Mouse (Mus musculus): Measurements from ENCODE around the gene 4930451I11Rik. TPM values are rescaled to one million over a fixed set of nuclear protein-coding genes. Genes with fewer than 3 reads are reported as not detected.
A peak's percentile ranks its signal among the peaks of the same experiment; 100 is the strongest.

Gene 4930451I11Rik
- polyA plus RNA-seq (2012; rRNA removed) (not detected in 2 replicates), polyA plus RNA-seq (2014; fragmentation: Nextera tagmentation; extraction: Ambion mirVana) (not detected in 2 replicates)

DNA sequence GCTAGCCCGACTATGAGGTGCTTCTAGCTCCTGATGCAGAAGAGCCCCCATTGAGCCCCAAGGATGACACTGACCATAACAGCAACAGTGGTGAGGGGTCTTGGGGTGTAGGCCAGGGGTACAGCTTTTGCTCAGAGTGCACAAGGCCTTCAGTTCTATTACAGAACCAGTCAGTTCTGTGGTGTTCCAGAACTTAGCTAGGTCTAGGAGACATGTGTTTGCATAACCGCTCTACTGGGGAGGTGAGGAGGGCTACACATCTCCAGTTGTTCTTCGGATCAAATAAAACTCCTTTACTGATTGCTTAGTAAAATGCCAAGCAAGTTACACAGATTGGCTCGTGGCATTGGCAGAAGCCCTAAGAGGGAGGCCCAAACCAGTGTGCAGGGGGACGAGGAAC, at the start of gene 4930451I11Rik:
Gene 4930451I11Rik, minus strand, starts transcription at position 101 of the 400 bp plus-strand sequence.
- no peak for ATAC-seq (ENCODE audit: low FRiP score, low read depth)
- no peak within 1 kb of the TSS for H3K9ac ChIP-seq (ENCODE audit: low read depth, low read length, severe bottlenecking)
- H3K4me3 ChIP-seq (replicated peaks; ENCODE audit: low read length) = no peak within 1 kb of the TSS
- H3K27ac ChIP-seq (replicated peaks; ENCODE audit: low read depth, low read length) = no peak within 1 kb of the TSS
- no peak for TF ChIP-seq POLR2A (IDR thresholded peaks at IDR 0.05; ENCODE audit: borderline replicate concordance, extremely low read depth, insufficient read depth, insufficient read length)
- no peaks in the 10 kb centered on the region for H3K9me3 ChIP-seq (ENCODE audit: control insufficient read depth, low read length)
- H3K4me1 ChIP-seq (ENCODE audit: control insufficient read depth, insufficient read depth, low read length) = no peaks in the 10 kb centered on the region
- H3K27me3 ChIP-seq (ENCODE audit: control insufficient read depth, insufficient read depth, low read length) = no peaks in the 10 kb centered on the region
- DNase-seq (ENCODE audit: low spot score) = no peak
- H3K4me2 ChIP-seq (replicated peaks; ENCODE audit: low read depth, low read length, severe bottlenecking) = peak within 1 kb of the TSS; percentile 44
- WGBS = 51% methylated on average over 5 of the region's 5 CpGs
- no peaks in the 10 kb centered on the region for H3K36me3 ChIP-seq (ENCODE audit: control insufficient read depth, insufficient read depth, low read length)

DNA sequence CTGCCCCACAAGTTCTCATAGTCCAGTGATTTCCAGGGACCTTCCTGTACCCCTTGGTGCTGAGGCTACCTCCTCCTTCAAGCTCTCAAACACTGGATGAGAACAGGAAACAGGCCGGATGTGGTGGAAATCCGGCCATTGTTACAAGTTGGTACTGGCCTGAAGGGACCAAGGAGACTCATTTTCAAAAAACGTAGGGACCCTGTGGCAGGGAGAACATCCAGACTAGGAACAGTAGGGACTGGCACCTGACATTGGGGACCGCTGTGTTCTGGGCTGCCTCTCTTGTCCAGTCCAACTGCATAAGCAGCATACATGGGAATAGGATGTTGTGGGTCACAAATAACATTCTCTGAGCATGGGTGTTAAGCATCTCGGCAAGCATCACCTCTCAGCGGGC, 49.6 kb upstream of the 4930451I11Rik start:
- Histone ChIP-seq H3K4me1 (ENCODE audit: control insufficient read depth, insufficient read depth, low read length) (peaks cover 24% of the 10 kb centered on the region), H3K27ac (replicated peaks; ENCODE audit: low read depth, low read length) (0 out of 2 replicates have a peak overlapping the region, but pooled peaks have one; percentile 26), H3K4me2 (replicated peaks; ENCODE audit: low read depth, low read length, severe bottlenecking) (peak overlapping the region; percentile 98; the same call in 1 of the 2 replicates), H3K27me3 (ENCODE audit: control insufficient read depth, insufficient read depth, low read length) (no peaks in the 10 kb centered on the region), H3K9ac (ENCODE audit: low read depth, low read length, severe bottlenecking) (0 out of 2 replicates have a peak overlapping the region, but pooled peaks have one; percentile 56), H3K36me3 (ENCODE audit: control insufficient read depth, insufficient read depth, low read length) (peaks cover 46% of the 10 kb centered on the region), H3K9me3 (ENCODE audit: control insufficient read depth, low read length) (no peaks in the 10 kb centered on the region), H3K4me3 (replicated peaks; ENCODE audit: low read length) (no peak overlapping the region)
- 75% methylated on average over 6 of the region's 6 CpGs for WGBS
- DNase-seq (ENCODE audit: low spot score) (no peak), ATAC-seq (ENCODE audit: low FRiP score, low read depth) (no peak)
- no peak for TF ChIP-seq POLR2A (IDR thresholded peaks at IDR 0.05; ENCODE audit: borderline replicate concordance, extremely low read depth, insufficient read depth, insufficient read length)

GRCm38 (mm10) chr7:126877239-126877638, 45.8 kb upstream of the 4930451I11Rik start:
- TF ChIP-seq POLR2A (IDR thresholded peaks at IDR 0.05; ENCODE audit: borderline replicate concordance, extremely low read depth, insufficient read depth, insufficient read length) = no peak
- no peak overlapping the region for H3K9ac ChIP-seq (ENCODE audit: low read depth, low read length, severe bottlenecking)
- no peaks in the 10 kb centered on the region for H3K27me3 ChIP-seq (ENCODE audit: control insufficient read depth, insufficient read depth, low read length)
- H3K4me3 ChIP-seq (replicated peaks; ENCODE audit: low read length) = no peak overlapping the region
- ATAC-seq (ENCODE audit: low FRiP score, low read depth) = no peak
- H3K27ac ChIP-seq (replicated peaks; ENCODE audit: low read depth, low read length) = no peak overlapping the region
- WGBS = 100% methylated on average over 1 of the region's 1 CpGs
- no peak overlapping the region for H3K4me2 ChIP-seq (replicated peaks; ENCODE audit: low read depth, low read length, severe bottlenecking)
- DNase-seq (ENCODE audit: low spot score) = no peak
- H3K4me1 ChIP-seq (ENCODE audit: control insufficient read depth, insufficient read depth, low read length) = peaks cover 10% of the 10 kb centered on the region
- no peaks in the 10 kb centered on the region for H3K9me3 ChIP-seq (ENCODE audit: control insufficient read depth, low read length)
- H3K36me3 ChIP-seq (ENCODE audit: control insufficient read depth, insufficient read depth, low read length) = peaks cover 83% of the 10 kb centered on the region

- H3K9me3 ChIP-seq (ENCODE audit: control insufficient read depth, low read length) = no peaks in the 10 kb centered on the region
- no peak overlapping the region for H3K9ac ChIP-seq (ENCODE audit: low read depth, low read length, severe bottlenecking)
- H3K27ac ChIP-seq (replicated peaks; ENCODE audit: low read depth, low read length) = no peak overlapping the region
- no peak for DNase-seq (ENCODE audit: low spot score)
- no peak for TF ChIP-seq POLR2A (IDR thresholded peaks at IDR 0.05; ENCODE audit: borderline replicate concordance, extremely low read depth, insufficient read depth, insufficient read length)
- no peak for ATAC-seq (ENCODE audit: low FRiP score, low read depth)
- H3K4me3 ChIP-seq (replicated peaks; ENCODE audit: low read length) = no peak overlapping the region
- no peak overlapping the region for H3K4me2 ChIP-seq (replicated peaks; ENCODE audit: low read depth, low read length, severe bottlenecking)
- no peaks in the 10 kb centered on the region for H3K4me1 ChIP-seq (ENCODE audit: control insufficient read depth, insufficient read depth, low read length)
- peaks cover 99% of the 10 kb centered on the region for H3K36me3 ChIP-seq (ENCODE audit: control insufficient read depth, insufficient read depth, low read length)
- H3K27me3 ChIP-seq (ENCODE audit: control insufficient read depth, insufficient read depth, low read length) = no peaks in the 10 kb centered on the region
- 100% methylated on average over 2 of the region's 2 CpGs for WGBS
These were observed 39.1 kb upstream of the 4930451I11Rik start for GRCm38 (mm10) chr7:126870520-126870891.

DNA sequence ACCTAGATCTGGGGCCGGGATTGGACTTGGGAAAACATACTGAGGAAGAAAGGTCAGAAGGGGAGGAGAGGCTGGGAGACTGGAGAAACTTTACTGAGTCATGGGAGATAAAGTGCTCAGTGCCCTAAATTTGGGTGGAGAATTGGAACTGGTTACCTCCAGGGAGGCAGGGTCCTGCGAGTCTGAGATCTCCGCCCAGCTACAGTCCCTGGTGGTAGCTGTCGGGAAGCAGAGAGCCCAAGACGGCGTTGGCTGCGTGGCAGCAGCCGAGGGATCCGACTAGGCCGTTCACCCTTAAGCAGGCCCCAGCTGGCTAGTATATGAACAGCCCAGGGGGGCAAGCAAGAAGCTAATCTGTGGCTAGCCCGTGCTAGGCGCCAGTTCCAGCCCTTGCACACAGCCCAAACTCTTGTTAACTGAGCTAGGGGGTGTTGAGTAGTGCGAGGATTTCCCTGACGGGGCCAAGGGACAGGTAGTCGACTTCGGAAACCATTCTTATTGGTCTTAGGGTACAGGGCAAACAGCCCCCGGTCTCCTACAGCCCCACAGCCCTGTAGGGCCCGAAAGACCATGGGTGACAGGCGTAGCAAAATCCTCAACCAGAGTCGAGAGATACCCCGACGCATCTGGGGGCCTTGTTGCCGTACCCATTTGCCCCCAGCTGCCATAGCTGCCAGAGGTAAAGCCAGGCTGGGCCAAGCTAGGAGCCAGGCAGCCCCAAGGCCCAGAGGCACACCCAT, 38.5 kb upstream of the 4930451I11Rik start:
- no peak for ATAC-seq (ENCODE audit: low FRiP score, low read depth)
- H3K27ac ChIP-seq (replicated peaks; ENCODE audit: low read depth, low read length) = no peak overlapping the region
- H3K36me3 ChIP-seq (ENCODE audit: control insufficient read depth, insufficient read depth, low read length) = peaks cover 99% of the 10 kb centered on the region
- H3K9me3 ChIP-seq (ENCODE audit: control insufficient read depth, low read length) = no peaks in the 10 kb centered on the region
- H3K4me3 ChIP-seq (replicated peaks; ENCODE audit: low read length) = no peak overlapping the region
- H3K9ac ChIP-seq (ENCODE audit: low read depth, low read length, severe bottlenecking) = no peak overlapping the region
- no peak for TF ChIP-seq POLR2A (IDR thresholded peaks at IDR 0.05; ENCODE audit: borderline replicate concordance, extremely low read depth, insufficient read depth, insufficient read length)
- no peaks in the 10 kb centered on the region for H3K4me1 ChIP-seq (ENCODE audit: control insufficient read depth, insufficient read depth, low read length)
- H3K27me3 ChIP-seq (ENCODE audit: control insufficient read depth, insufficient read depth, low read length) = no peaks in the 10 kb centered on the region
- WGBS = 94% methylated on average over 23 of the region's 23 CpGs
- no peak overlapping the region for H3K4me2 ChIP-seq (replicated peaks; ENCODE audit: low read depth, low read length, severe bottlenecking)
- DNase-seq (ENCODE audit: low spot score) = no peak

All from limb, embryonic 14.5 days (tissue).